Mouse (Mus musculus) liver, postnatal 0 days (tissue): ENCODE measurements at regions not wholly inside any gene's neighbourhood (a gene's known extent, or its start where the extent isn't known, plus 50 kb on each side); places are given as distances from the start of the nearest gene placed in this dataset.

Experiments used
- CTCF ChIP-seq: sonication (generic); IDR thresholded peaks from 2 replicates; pipeline ENCODE4 v1.5.1; 2016; ENCODE audit warnings: antibody characterized with exemption, low read depth
- EP300 ChIP-seq: IDR thresholded peaks from 2 replicates; pipeline ENCODE4 v1.6.1; 2016; ENCODE audit warnings: antibody characterized with exemption, low read depth, mild to moderate bottlenecking

- TF ChIP-seq CTCF, result no peak
- peak; percentile 49; the same call in 1 of the 2 replicates for TF ChIP-seq EP300
Observed at GRCm38 (mm10) chr11:45323766-45324165, 528.1 kb upstream of the Clint1 start.
